Mouse (Mus musculus) small intestine, adult 2 months (tissue): ENCODE data around the gene 2300003K06Rik.
"Not testable (repeated sequence)": the region's sequence is repeated elsewhere in the genome, so short reads cannot be mapped to it uniquely, and the experiment has no call there.

Experiments
- CTCF ChIP-seq: fragments of 200-500 bp; IDR thresholded peaks from 2 replicates; pipeline ENCODE4 v1.5.1; 2012; ENCODE audit warnings: low read depth, mild to moderate bottlenecking, control low read depth, inconsistent platforms, low read length, moderate library complexity, mixed read lengths; ENCODE audit not compliant: insufficient replicate concordance, insufficient read length; ENCODE audit errors: extremely low read depth
- POLR2A ChIP-seq: fragments of 200-500 bp; IDR thresholded peaks from 2 replicates; pipeline ENCODE4 v1.6.1; 2012; ENCODE audit warnings: low read depth, mild to moderate bottlenecking, control low read depth, inconsistent platforms, low read length, moderate library complexity

GRCm38 (mm10) chr11:99878887-99879286 is 41.0 kb upstream of the 2300003K06Rik start, which contains the start of gene Gm11567:
- not testable (repeated sequence) for TF ChIP-seq POLR2A, CTCF
